ENCODE assay signal across 2 mouse cellular contexts in the genomic region with DNA sequence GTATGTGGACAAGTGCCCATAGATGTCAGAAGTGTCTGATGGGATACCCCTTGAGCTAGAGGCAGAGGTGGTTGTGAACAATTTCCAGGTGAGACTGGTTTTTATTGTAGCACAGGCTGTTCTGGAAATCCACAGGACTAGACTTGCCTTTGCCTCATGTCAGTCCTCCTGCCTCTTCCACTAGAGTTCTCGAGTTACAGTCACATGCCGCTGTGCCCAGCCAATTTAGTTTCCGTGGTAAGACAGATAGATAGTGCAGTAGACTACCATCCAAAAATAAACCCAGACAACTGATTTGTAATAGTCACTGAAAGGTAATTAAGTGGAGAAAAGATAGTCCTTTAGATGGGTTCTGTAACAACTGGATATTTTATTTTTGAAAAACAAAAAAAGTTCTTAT.
TF ChIP-seq lines count a peak whose summit lies in the region.

No protein-coding gene starts in this region.

TF ChIP-seq in MEL, 35 proteins besides CTCF, POLR2A, EP300 and RAD21:
- TF ChIP-seq MYB (IDR thresholded peaks at IDR 0.05; ENCODE audit: low read depth, low read length) (no peak), CHD2 (IDR thresholded peaks at IDR 0.05; ENCODE audit: low read length) (no peak), USF1 (IDR thresholded peaks at IDR 0.05; ENCODE audit: low read depth, low read length) (peak; percentile 66), BHLHE40 (IDR thresholded peaks at IDR 0.05; ENCODE audit: borderline replicate concordance, low read depth, low read length) (peak; percentile 36; the same call in 1 of the 2 replicates), NELFE (IDR thresholded peaks at IDR 0.05; ENCODE audit: low read depth, low read length) (no peak), MAFK (IDR thresholded peaks at IDR 0.05; ENCODE audit: borderline replicate concordance, low read depth, low read length) (no peak), GATA1 (IDR thresholded peaks at IDR 0.05; ENCODE audit: low read depth, low read length) (no peak), NRF1 (IDR thresholded peaks at IDR 0.05; ENCODE audit: insufficient read depth, low read depth, low read length, poor library complexity, severe bottlenecking) (no peak)
TF ChIP-seq in MEL: peak in this region for 2.

TF ChIP-seq in myocyte, 11 proteins besides CTCF, POLR2A, EP300 and RAD21 (continued from another document):
- peak; percentile 86 for TF ChIP-seq USF1 (IDR thresholded peaks at IDR 0.05; ENCODE audit: low read depth)
